Mouse (Mus musculus): ENCODE results near the gene Prmt1. TPM values are rescaled to one million over a fixed set of nuclear protein-coding genes. Genes with fewer than 3 reads are reported as not detected.

Prmt1 gene
- polyA plus RNA-seq, 1 experiment, result 729 TPM

GRCm38 (mm10) chr7:44966638-44967037 is 19.7 kb downstream of the Prmt1 start:
- H3ac ChIP-seq (ENCODE audit: control insufficient read depth, insufficient read length), result no peak overlapping the region
- no peaks in the 10 kb centered on the region for H3K79me2 ChIP-seq (ENCODE audit: control insufficient read depth, insufficient read depth)
- TF ChIP-seq REST (IDR thresholded peaks at IDR 0.05; ENCODE audit: insufficient read depth, insufficient read length) (no peak), CEBPB (IDR thresholded peaks at IDR 0.05; ENCODE audit: insufficient read depth, poor library complexity, severe bottlenecking) (no peak), MYOD1 (IDR thresholded peaks at IDR 0.05; ENCODE audit: control insufficient read depth in 1 of 3, insufficient read length in 2 of 3, low read depth in 2 of 3) (no peak), MAX (IDR thresholded peaks at IDR 0.05; ENCODE audit: low read depth) (no peak), POLR2A (IDR thresholded peaks at IDR 0.05; ENCODE audit: insufficient read length, low read depth) (no peak), MYOG (IDR thresholded peaks at IDR 0.05; ENCODE audit: control insufficient read depth in 1 of 3, insufficient read depth in 1 of 3, insufficient read length in 2 of 3, low read depth in 2 of 3) (no peak), TCF3 (IDR thresholded peaks at IDR 0.05; ENCODE audit: insufficient read length, low read depth) (no peak), POLR2AphosphoS2 (IDR thresholded peaks at IDR 0.05; ENCODE audit: insufficient read length, low read depth) (no peak), SRF (IDR thresholded peaks at IDR 0.05; ENCODE audit: control insufficient read depth, insufficient read length, low read depth) (no peak), E2F4 (IDR thresholded peaks at IDR 0.05; ENCODE audit: insufficient read depth) (no peak), USF1 (IDR thresholded peaks at IDR 0.05; ENCODE audit: low read depth) (no peak), TCF12 (IDR thresholded peaks at IDR 0.05; ENCODE audit: insufficient read depth, poor library complexity, severe bottlenecking) (no peak)
- no peak overlapping the region for H3K4me2 ChIP-seq (ENCODE audit: low read depth)
- H3K27me3 ChIP-seq (ENCODE audit: control insufficient read depth, insufficient read depth, insufficient read length), result no peaks in the 10 kb centered on the region
- no peak overlapping the region for H3K4me3 ChIP-seq
- no peaks in the 10 kb centered on the region for H3K36me3 ChIP-seq (ENCODE audit: control insufficient read depth, insufficient read depth)

GRCm38 (mm10) chr7:44965975-44966374 is 20.4 kb downstream of the Prmt1 start:
- Histone ChIP-seq H3K36me3 (ENCODE audit: control insufficient read depth, insufficient read depth) (no peaks in the 10 kb centered on the region), H3K4me3 (no peak overlapping the region), H3ac (ENCODE audit: control insufficient read depth, insufficient read length) (no peak overlapping the region), H3K79me2 (ENCODE audit: control insufficient read depth, insufficient read depth) (no peaks in the 10 kb centered on the region), H3K27me3 (ENCODE audit: control insufficient read depth, insufficient read depth, insufficient read length) (no peaks in the 10 kb centered on the region), H3K4me2 (ENCODE audit: low read depth) (no peak overlapping the region)
- TF ChIP-seq MYOG (IDR thresholded peaks at IDR 0.05; ENCODE audit: control insufficient read depth in 1 of 3, insufficient read depth in 1 of 3, insufficient read length in 2 of 3, low read depth in 2 of 3), result no peak

- no peak overlapping the region for H3K4me2 ChIP-seq (ENCODE audit: low read depth)
- TF ChIP-seq REST (IDR thresholded peaks at IDR 0.05; ENCODE audit: insufficient read depth, insufficient read length) (no peak), TCF3 (IDR thresholded peaks at IDR 0.05; ENCODE audit: insufficient read length, low read depth) (no peak), USF1 (IDR thresholded peaks at IDR 0.05; ENCODE audit: low read depth) (no peak)
- H3K36me3 ChIP-seq (ENCODE audit: control insufficient read depth, insufficient read depth), result no peaks in the 10 kb centered on the region
- no peak overlapping the region for H3ac ChIP-seq (ENCODE audit: control insufficient read depth, insufficient read length)
- no peaks in the 10 kb centered on the region for H3K27me3 ChIP-seq (ENCODE audit: control insufficient read depth, insufficient read depth, insufficient read length)
- H3K4me3 ChIP-seq, result no peak overlapping the region
- no peaks in the 10 kb centered on the region for H3K79me2 ChIP-seq (ENCODE audit: control insufficient read depth, insufficient read depth)
Measured at GRCm38 (mm10) chr7:44964990-44965389, 21.4 kb downstream of the Prmt1 start.

GRCm38 (mm10) chr7:44962831-44963230 is 23.5 kb downstream of the Prmt1 start:
- TF ChIP-seq MAX (IDR thresholded peaks at IDR 0.05; ENCODE audit: low read depth) (no peak), POLR2AphosphoS2 (IDR thresholded peaks at IDR 0.05; ENCODE audit: insufficient read length, low read depth) (no peak), TCF3 (IDR thresholded peaks at IDR 0.05; ENCODE audit: insufficient read length, low read depth) (no peak), MYOD1 (IDR thresholded peaks at IDR 0.05; ENCODE audit: control insufficient read depth in 1 of 3, insufficient read length in 2 of 3, low read depth in 2 of 3) (no peak), E2F4 (IDR thresholded peaks at IDR 0.05; ENCODE audit: insufficient read depth) (no peak), CEBPB (IDR thresholded peaks at IDR 0.05; ENCODE audit: insufficient read depth, poor library complexity, severe bottlenecking) (no peak), TCF12 (IDR thresholded peaks at IDR 0.05; ENCODE audit: insufficient read depth, poor library complexity, severe bottlenecking) (no peak), MYOG (IDR thresholded peaks at IDR 0.05; ENCODE audit: control insufficient read depth in 1 of 3, insufficient read depth in 1 of 3, insufficient read length in 2 of 3, low read depth in 2 of 3) (no peak), SRF (IDR thresholded peaks at IDR 0.05; ENCODE audit: control insufficient read depth, insufficient read length, low read depth) (no peak), POLR2A (IDR thresholded peaks at IDR 0.05; ENCODE audit: insufficient read length, low read depth) (no peak), USF1 (IDR thresholded peaks at IDR 0.05; ENCODE audit: low read depth) (no peak), REST (IDR thresholded peaks at IDR 0.05; ENCODE audit: insufficient read depth, insufficient read length) (no peak)

GRCm38 (mm10) chr7:44962337-44962736 is 24.0 kb downstream of the Prmt1 start:
- Histone ChIP-seq H3K79me2 (ENCODE audit: control insufficient read depth, insufficient read depth) (no peaks in the 10 kb centered on the region), H3K4me2 (ENCODE audit: low read depth) (no peak overlapping the region), H3K36me3 (ENCODE audit: control insufficient read depth, insufficient read depth) (no peaks in the 10 kb centered on the region), H3ac (ENCODE audit: control insufficient read depth, insufficient read length) (no peak overlapping the region), H3K4me3 (no peak overlapping the region), H3K27me3 (ENCODE audit: control insufficient read depth, insufficient read depth, insufficient read length) (no peaks in the 10 kb centered on the region)
- TF ChIP-seq MAX (IDR thresholded peaks at IDR 0.05; ENCODE audit: low read depth) (no peak), CEBPB (IDR thresholded peaks at IDR 0.05; ENCODE audit: insufficient read depth, poor library complexity, severe bottlenecking) (no peak), REST (IDR thresholded peaks at IDR 0.05; ENCODE audit: insufficient read depth, insufficient read length) (no peak), MYOG (IDR thresholded peaks at IDR 0.05; ENCODE audit: control insufficient read depth in 1 of 3, insufficient read depth in 1 of 3, insufficient read length in 2 of 3, low read depth in 2 of 3) (no peak), MYOD1 (IDR thresholded peaks at IDR 0.05; ENCODE audit: control insufficient read depth in 1 of 3, insufficient read length in 2 of 3, low read depth in 2 of 3) (no peak), POLR2AphosphoS2 (IDR thresholded peaks at IDR 0.05; ENCODE audit: insufficient read length, low read depth) (no peak), USF1 (IDR thresholded peaks at IDR 0.05; ENCODE audit: low read depth) (no peak), TCF12 (IDR thresholded peaks at IDR 0.05; ENCODE audit: insufficient read depth, poor library complexity, severe bottlenecking) (no peak), E2F4 (IDR thresholded peaks at IDR 0.05; ENCODE audit: insufficient read depth) (no peak), SRF (IDR thresholded peaks at IDR 0.05; ENCODE audit: control insufficient read depth, insufficient read length, low read depth) (no peak), POLR2A (IDR thresholded peaks at IDR 0.05; ENCODE audit: insufficient read length, low read depth) (no peak), TCF3 (IDR thresholded peaks at IDR 0.05; ENCODE audit: insufficient read length, low read depth) (no peak)

More at GRCm38 (mm10) chr7:44962831-44963230, 23.5 kb downstream of the Prmt1 start:
- Histone ChIP-seq H3K36me3 (ENCODE audit: control insufficient read depth, insufficient read depth) (no peaks in the 10 kb centered on the region), H3K4me3 (no peak overlapping the region), H3K4me2 (ENCODE audit: low read depth) (no peak overlapping the region), H3K79me2 (ENCODE audit: control insufficient read depth, insufficient read depth) (no peaks in the 10 kb centered on the region), H3K27me3 (ENCODE audit: control insufficient read depth, insufficient read depth, insufficient read length) (no peaks in the 10 kb centered on the region), H3ac (ENCODE audit: control insufficient read depth, insufficient read length) (no peak overlapping the region)
